Mouse (Mus musculus): ENCODE results near the gene Ccdc171. TPM values are rescaled to one million over a fixed set of nuclear protein-coding genes. Genes with fewer than 3 reads are reported as not detected.
A peak's percentile ranks its signal among the peaks of the same experiment; 100 is the strongest.
"Not testable (repeated sequence)": the region's sequence is repeated elsewhere in the genome, so short reads cannot be mapped to it uniquely, and the experiment has no call there.

Gene Ccdc171
- polyA plus RNA-seq (2015; fragmentation: Nextera tagmentation; extraction: Ambion mirVana) = 2.4 and 2.5 TPM in 2 replicates

DNA sequence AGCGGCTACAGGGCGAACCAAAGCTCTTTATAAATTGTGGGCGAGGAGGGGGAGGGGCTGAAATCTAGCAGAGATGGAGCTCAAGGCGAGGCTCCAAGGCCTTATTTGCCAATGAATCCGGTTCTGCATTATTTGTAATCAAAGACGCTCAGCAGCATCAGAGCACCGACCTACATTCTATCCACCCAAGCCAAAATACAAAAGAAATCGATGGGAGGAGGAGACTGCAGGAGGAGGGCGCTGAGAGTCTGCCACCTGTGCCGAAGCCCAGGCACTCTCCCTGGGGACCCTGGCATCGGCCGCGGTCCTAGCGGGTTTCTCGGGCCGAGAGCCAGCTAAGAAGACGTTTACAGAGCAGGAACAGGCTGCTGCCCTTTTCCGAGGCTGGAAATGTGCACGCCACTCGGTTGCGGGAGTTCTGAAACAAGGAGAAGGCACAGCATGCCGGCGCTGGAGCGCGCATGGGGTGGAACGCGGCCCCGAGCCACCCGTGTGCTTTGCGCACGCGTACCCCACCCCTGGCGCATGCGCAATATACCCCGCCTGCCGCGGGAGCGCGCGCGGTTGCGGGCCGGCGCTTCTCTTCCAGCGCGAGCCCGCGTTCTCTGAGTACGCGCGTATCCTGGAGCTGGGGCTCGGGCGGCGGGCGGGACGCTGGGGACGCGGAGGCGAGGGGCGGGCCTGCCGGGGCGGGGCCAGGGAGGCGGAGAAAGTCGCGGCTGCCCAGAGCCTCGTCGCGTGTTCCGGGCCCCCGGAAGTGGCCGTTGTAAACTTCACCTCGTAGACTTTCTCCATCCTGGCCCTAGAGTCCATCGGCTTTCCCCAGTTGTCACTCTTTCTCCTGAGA, at the start of gene Ccdc171:
Ccdc171 (plus strand) TSS at position 703 of the 847 bp plus-strand sequence.
- Histone ChIP-seq H3K9ac (ENCODE audit: low read depth, low read length) (peak within 1 kb of the TSS; percentile 82), H3K4me1 (replicated peaks; ENCODE audit: insufficient read depth, low read length) (peaks cover 8% of the 10 kb centered on the region; the same call in 1 of the 2 replicates), H3K27me3 (ENCODE audit: insufficient read depth, low read length) (no peaks in the 10 kb centered on the region), H3K9me3 (replicated peaks; ENCODE audit: low read length) (no peaks in the 10 kb centered on the region), H3K36me3 (ENCODE audit: insufficient read depth, low read length) (no peaks in the 10 kb centered on the region), H3K4me2 (ENCODE audit: low read length) (peak within 1 kb of the TSS; percentile 93), H3K4me3 (replicated peaks; ENCODE audit: low read depth, low read length) (peak within 1 kb of the TSS; percentile 85), H3K27ac (peak within 1 kb of the TSS; percentile 96)
- no peak for TF ChIP-seq CTCF (IDR thresholded peaks at IDR 0.05; ENCODE audit: low read depth)
- WGBS = under 1% methylated on average over 61 of the region's 73 CpGs
- peak; percentile 97 for ATAC-seq (replicated peaks; ENCODE audit: low FRiP score, low read depth)
- peak; percentile 97 for DNase-seq (ENCODE audit: low spot score)

DNA sequence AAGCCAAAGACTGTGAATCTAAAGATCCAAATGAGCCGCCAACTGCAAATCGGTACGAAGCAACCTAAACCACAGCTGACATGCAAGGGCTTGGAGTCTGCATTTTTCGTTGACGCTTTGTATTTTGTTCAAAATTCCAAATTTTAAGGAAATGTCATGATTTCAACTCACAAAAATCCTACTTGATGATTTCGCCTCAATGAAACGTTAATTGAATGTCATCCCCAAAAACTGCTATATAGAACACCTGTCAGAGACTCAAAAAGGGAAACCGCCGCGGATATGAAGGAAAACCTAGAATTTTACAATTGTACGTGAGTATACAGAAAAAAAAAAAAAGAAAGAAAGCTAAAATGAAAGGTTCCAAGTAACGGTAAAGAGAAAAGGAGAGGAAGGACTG, 40.1 kb upstream of the Ccdc171 start:
- 16% methylated on average over 12 of the region's 12 CpGs for WGBS
- DNase-seq (ENCODE audit: low spot score) = no peak
- peak overlapping the region; percentile 92 for H3K4me3 ChIP-seq (replicated peaks; ENCODE audit: low read depth, low read length)
- no peaks in the 10 kb centered on the region for H3K27me3 ChIP-seq (ENCODE audit: insufficient read depth, low read length)
- no peak for ATAC-seq (replicated peaks; ENCODE audit: low FRiP score, low read depth)
- no peak for TF ChIP-seq CTCF (IDR thresholded peaks at IDR 0.05; ENCODE audit: low read depth)
- peak overlapping the region; percentile 94 for H3K9ac ChIP-seq (ENCODE audit: low read depth, low read length)
- 0 out of 2 replicates have a peak, but pooled peaks cover 4% of the 10 kb centered on the region for H3K4me1 ChIP-seq (replicated peaks; ENCODE audit: insufficient read depth, low read length)
- peak overlapping the region; percentile 93 for H3K27ac ChIP-seq
- H3K4me2 ChIP-seq (ENCODE audit: low read length) = peak overlapping the region; percentile 72
- no peaks in the 10 kb centered on the region for H3K9me3 ChIP-seq (replicated peaks; ENCODE audit: low read length)
- H3K36me3 ChIP-seq (ENCODE audit: insufficient read depth, low read length) = peaks cover 18% of the 10 kb centered on the region

DNA sequence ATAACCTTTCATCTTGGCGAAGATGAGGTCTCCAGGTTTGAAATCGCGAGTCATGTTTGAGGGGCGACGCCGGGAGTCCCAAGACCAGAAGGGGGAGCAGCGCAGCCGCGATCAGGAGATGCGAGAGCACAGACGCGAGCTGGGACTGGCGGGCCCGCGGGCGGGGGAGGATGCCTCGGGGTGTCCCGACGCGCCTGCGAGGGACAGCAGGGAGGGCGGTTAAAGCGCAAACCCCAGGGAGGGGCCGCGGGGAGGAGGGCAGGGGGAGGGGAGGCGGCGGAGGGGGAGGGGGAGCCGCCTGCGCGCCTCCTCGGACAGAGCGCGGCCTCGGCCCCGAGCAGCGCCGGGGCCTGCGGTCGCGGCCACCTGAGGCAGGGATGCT, 39.6 kb upstream of the Ccdc171 start:
- DNase-seq (ENCODE audit: low spot score) (peak; percentile 95), ATAC-seq (replicated peaks; ENCODE audit: low FRiP score, low read depth) (peak; percentile 71)
- Histone ChIP-seq H3K4me1 (replicated peaks; ENCODE audit: insufficient read depth, low read length) (0 out of 2 replicates have a peak, but pooled peaks cover 4% of the 10 kb centered on the region), H3K9ac (ENCODE audit: low read depth, low read length) (peak overlapping the region; percentile 94), H3K27me3 (ENCODE audit: insufficient read depth, low read length) (no peaks in the 10 kb centered on the region), H3K36me3 (ENCODE audit: insufficient read depth, low read length) (peaks cover 16% of the 10 kb centered on the region), H3K9me3 (replicated peaks; ENCODE audit: low read length) (no peaks in the 10 kb centered on the region), H3K4me2 (ENCODE audit: low read length) (peak overlapping the region; percentile 72), H3K27ac (peak overlapping the region; percentile 93), H3K4me3 (replicated peaks; ENCODE audit: low read depth, low read length) (peak overlapping the region; percentile 92)
- TF ChIP-seq CTCF (IDR thresholded peaks at IDR 0.05; ENCODE audit: low read depth) = peak; percentile 72
- under 1% methylated on average over 24 of the region's 40 CpGs for whole genome bisulfite sequencing

DNA sequence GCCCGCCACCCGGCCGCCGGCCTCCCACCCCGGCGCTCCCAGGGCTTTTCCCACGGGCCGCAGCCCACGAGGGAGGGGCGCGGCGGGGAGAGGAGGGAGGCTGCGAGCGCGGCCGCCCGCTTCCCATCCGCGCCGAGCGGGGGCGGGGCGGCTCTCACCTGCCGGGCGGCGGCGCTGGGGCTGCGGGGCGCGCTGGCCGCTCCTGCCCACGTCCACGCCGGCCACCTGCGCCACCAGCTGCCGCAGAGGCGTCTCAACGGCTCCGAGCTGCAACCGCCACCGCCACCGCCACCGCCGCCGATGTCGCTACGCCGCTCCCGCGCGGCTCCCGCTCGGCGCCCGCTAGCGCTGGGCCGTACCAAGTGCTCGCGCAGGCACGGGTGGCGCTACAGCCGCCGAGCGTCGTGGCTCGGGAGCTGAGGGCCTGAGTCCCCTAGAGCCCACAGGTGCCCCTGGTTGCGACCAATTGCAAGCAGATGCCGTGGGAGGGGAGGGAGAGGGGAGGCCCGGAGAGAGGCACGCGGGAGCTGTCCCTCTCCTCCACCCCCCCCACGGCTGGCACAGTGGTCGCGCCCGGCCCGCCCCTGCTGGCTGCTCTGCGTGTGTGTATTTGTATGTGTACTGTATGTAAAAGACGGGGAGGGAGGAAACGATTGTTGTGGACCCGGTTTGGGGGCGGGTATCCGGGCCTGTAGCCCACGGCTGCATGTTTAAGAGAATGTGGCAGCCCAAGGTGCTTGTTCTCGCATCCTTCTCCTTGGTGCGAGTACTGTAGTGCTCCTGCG, 39.0 kb upstream of the Ccdc171 start, which contains the start of gene Psip1:
Psip1 (minus strand) TSS at position 343 of the 785 bp plus-strand sequence.
- ATAC-seq (replicated peaks; ENCODE audit: low FRiP score, low read depth) (peak; percentile 95), DNase-seq (ENCODE audit: low spot score) (peak; percentile 88)
- WGBS = under 1% methylated on average over 70 of the region's 86 CpGs

DNA sequence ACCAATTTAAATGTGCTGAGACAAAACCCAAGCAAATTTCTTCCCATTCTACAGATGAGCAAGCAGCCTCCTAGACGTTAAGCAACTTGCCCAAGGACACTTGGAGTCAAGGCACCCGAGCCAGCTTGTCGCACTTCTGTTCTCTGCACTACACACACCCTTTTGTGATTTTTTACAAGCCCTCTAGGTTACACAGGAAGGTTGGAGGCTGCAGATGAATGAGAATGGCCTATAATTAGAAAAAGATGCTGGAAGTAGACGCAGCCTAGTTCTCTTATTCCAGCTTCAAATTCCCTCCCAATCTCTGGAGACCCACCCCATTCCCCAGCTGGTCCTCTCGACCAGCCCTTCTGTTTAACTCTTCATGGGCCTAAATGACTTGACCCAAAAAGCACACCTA, 36.2 kb upstream of the Ccdc171 start:
- Histone ChIP-seq H3K4me3 (replicated peaks; ENCODE audit: low read depth, low read length) (no peak overlapping the region), H3K9me3 (replicated peaks; ENCODE audit: low read length) (no peaks in the 10 kb centered on the region), H3K27me3 (ENCODE audit: insufficient read depth, low read length) (no peaks in the 10 kb centered on the region), H3K27ac (no peak overlapping the region), H3K36me3 (ENCODE audit: insufficient read depth, low read length) (no peaks in the 10 kb centered on the region), H3K4me2 (ENCODE audit: low read length) (no peak overlapping the region), H3K9ac (ENCODE audit: low read depth, low read length) (no peak overlapping the region), H3K4me1 (replicated peaks; ENCODE audit: insufficient read depth, low read length) (0 out of 2 replicates have a peak, but pooled peaks cover 4% of the 10 kb centered on the region)
- DNase-seq (ENCODE audit: low spot score) = no peak
- no peak for TF ChIP-seq CTCF (IDR thresholded peaks at IDR 0.05; ENCODE audit: low read depth)
- WGBS = 33% methylated on average over 5 of the region's 5 CpGs
- ATAC-seq (replicated peaks; ENCODE audit: low FRiP score, low read depth) = no peak

More for the DNA sequence above, 39.0 kb upstream of the Ccdc171 start, which contains the start of gene Psip1:
- Histone ChIP-seq H3K9ac (ENCODE audit: low read depth, low read length) (peak within 1 kb of the TSS; percentile 94), H3K4me2 (ENCODE audit: low read length) (peak within 1 kb of the TSS; percentile 72), H3K4me1 (replicated peaks; ENCODE audit: insufficient read depth, low read length) (0 out of 2 replicates have a peak, but pooled peaks cover 4% of the 10 kb centered on the region), H3K9me3 (replicated peaks; ENCODE audit: low read length) (no peaks in the 10 kb centered on the region), H3K27me3 (ENCODE audit: insufficient read depth, low read length) (no peaks in the 10 kb centered on the region), H3K27ac (peak within 1 kb of the TSS; percentile 93), H3K4me3 (replicated peaks; ENCODE audit: low read depth, low read length) (peak within 1 kb of the TSS; percentile 92), H3K36me3 (ENCODE audit: insufficient read depth, low read length) (peaks cover 11% of the 10 kb centered on the region)
- peak; percentile 44; the same call in 1 of the 2 replicates for TF ChIP-seq CTCF (IDR thresholded peaks at IDR 0.05; ENCODE audit: low read depth)

DNA sequence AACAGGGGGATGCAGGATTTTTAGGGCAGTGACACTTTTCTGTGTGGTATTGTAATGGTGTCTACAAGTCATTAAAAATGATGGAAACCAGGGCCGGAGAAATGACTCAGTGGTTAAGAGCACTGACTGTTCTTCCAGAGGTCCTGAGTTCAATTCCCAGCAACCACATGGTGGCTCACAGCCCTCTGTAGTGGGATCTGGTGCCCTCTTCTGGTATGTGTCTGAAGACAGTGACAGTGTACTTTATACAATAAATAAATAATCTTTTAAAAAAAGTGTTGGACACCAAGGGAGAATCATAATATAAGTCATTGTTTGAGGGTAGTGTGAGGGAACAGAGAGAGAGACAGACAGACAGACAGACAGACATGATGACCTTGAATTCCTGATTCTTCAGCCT, 32.2 kb upstream of the Ccdc171 start:
- no peak overlapping the region for H3K4me2 ChIP-seq (ENCODE audit: low read length)
- no peaks in the 10 kb centered on the region for H3K36me3 ChIP-seq (ENCODE audit: insufficient read depth, low read length)
- H3K4me3 ChIP-seq (replicated peaks; ENCODE audit: low read depth, low read length) = no peak overlapping the region
- no peak for ATAC-seq (replicated peaks; ENCODE audit: low FRiP score, low read depth)
- TF ChIP-seq CTCF (IDR thresholded peaks at IDR 0.05; ENCODE audit: low read depth) = peak; percentile 23; the same call in 1 of the 2 replicates
- H3K27me3 ChIP-seq (ENCODE audit: insufficient read depth, low read length) = no peaks in the 10 kb centered on the region
- H3K27ac ChIP-seq = no peak overlapping the region
- H3K4me1 ChIP-seq (replicated peaks; ENCODE audit: insufficient read depth, low read length) = no peaks in the 10 kb centered on the region
- H3K9me3 ChIP-seq (replicated peaks; ENCODE audit: low read length) = no peaks in the 10 kb centered on the region
- DNase-seq (ENCODE audit: low spot score) = no peak
- 91% methylated on average over 1 of the region's 1 CpGs for WGBS
- no peak overlapping the region for H3K9ac ChIP-seq (ENCODE audit: low read depth, low read length)

DNA sequence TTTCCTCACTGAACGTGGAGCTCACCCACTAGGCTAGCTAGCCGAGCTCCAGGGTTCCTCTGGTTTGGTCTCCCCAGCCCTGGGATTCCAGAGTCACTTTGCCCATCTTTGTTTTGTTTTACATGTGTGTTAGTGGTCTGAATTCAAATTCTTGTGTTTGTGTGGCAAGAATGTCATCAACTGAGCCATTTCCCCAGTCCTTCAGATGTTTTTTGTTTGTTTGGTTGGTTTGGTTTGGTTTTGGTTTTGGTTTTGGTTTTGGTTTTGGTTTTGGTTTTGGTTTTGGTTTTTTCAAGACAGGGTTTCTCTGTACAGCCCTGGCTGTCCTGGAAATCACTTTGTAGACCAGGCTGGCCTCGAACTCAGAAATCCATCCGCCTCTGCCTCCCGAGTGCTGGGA, 28.3 kb upstream of the Ccdc171 start:
- ATAC-seq (replicated peaks; ENCODE audit: low FRiP score, low read depth); H3K9ac ChIP-seq (ENCODE audit: low read depth, low read length); H3K4me1 ChIP-seq (replicated peaks; ENCODE audit: insufficient read depth, low read length); H3K4me3 ChIP-seq (replicated peaks; ENCODE audit: low read depth, low read length); H3K27ac ChIP-seq; H3K9me3 ChIP-seq (replicated peaks; ENCODE audit: low read length); H3K4me2 ChIP-seq (ENCODE audit: low read length); H3K27me3 ChIP-seq (ENCODE audit: insufficient read depth, low read length); H3K36me3 ChIP-seq (ENCODE audit: insufficient read depth, low read length); DNase-seq (ENCODE audit: low spot score): not testable (repeated sequence)
- 89% methylated on average over 5 of the region's 5 CpGs for WGBS
